Mouse (Mus musculus) monocyte, adult 5-6 weeks (primary cell): ENCODE results near the gene Rpn2. TPM values are rescaled to one million over a fixed set of nuclear protein-coding genes. Genes with fewer than 3 reads are reported as not detected.

Experiments used
- total RNA-seq: library from RNA; stranded (forward); fragments of 200-1000, 200-491, 200-594 nt; gene quantifications from 3 replicates; pipeline ENCODE4 v1.2.3, GENCODE M21; 2017

The Rpn2 gene
- total RNA-seq, 1 experiment from 2014 or later: 116 TPM

Other genes with a start within 250 kb of the Rpn2 start
- gene Soga1, start 199.8 kb upstream of the Rpn2 start, total RNA-seq: 0.76 to 1.5 TPM (median 0.78 TPM) in 3 replicates
- not detected in 3 replicates for gene Tldc2, start 192.0 kb upstream of the Rpn2 start, total RNA-seq
- gene Samhd1, start 143.8 kb upstream of the Rpn2 start, total RNA-seq: 1,089 to 1,183 TPM (median 1,123 TPM) in 3 replicates
- 30.9 to 49.8 TPM (median 34.4 TPM) in 3 replicates for gene Rbl1, start 74.5 kb upstream of the Rpn2 start, total RNA-seq
- not detected in 3 replicates for gene Mroh8, start 532 bp downstream of the Rpn2 start, total RNA-seq
- not detected in 3 replicates for gene Ghrh, start 68.5 kb downstream of the Rpn2 start, total RNA-seq
- 10.4 to 20.2 TPM (median 14.3 TPM) in 3 replicates for gene Manbal, start 88.6 kb downstream of the Rpn2 start, total RNA-seq
- 0.29 to 0.39 TPM (median 0.32 TPM) in 3 replicates for gene Src, start 139.4 kb downstream of the Rpn2 start, total RNA-seq